Mouse (Mus musculus): Measurements from ENCODE around the gene 2310011J03Rik. TPM values are rescaled to one million over a fixed set of nuclear protein-coding genes. Genes with fewer than 3 reads are reported as not detected.

The 2310011J03Rik gene
- polyA plus RNA-seq, 1 experiment from 2014 or later: 45.0 TPM

- Histone ChIP-seq H3K4me3 (ENCODE audit: low read depth, low read length) (no peak overlapping the region), H3K9ac (ENCODE audit: low read length) (no peak overlapping the region), H3K36me3 (ENCODE audit: control insufficient read depth, insufficient read depth, low read length) (peaks cover 31% of the 10 kb centered on the region; the same call in 1 of the 2 replicates), H3K4me1 (ENCODE audit: control insufficient read depth, insufficient read depth, low read length) (peaks cover 8% of the 10 kb centered on the region), H3K27ac (replicated peaks; ENCODE audit: low read depth, low read length) (no peak overlapping the region), H3K9me3 (ENCODE audit: control insufficient read depth, low read length) (no peaks in the 10 kb centered on the region), H3K27me3 (ENCODE audit: control insufficient read depth, insufficient read depth, low read length) (no peaks in the 10 kb centered on the region), H3K4me2 (ENCODE audit: low read depth, severe bottlenecking) (no peak overlapping the region)
- WGBS: 89% methylated on average over 8 of the region's 8 CpGs
- ATAC-seq (ENCODE audit: insufficient number of reproducible peaks, low FRiP score, low TSS enrichment, low read depth): no peak
- DNase-seq (ENCODE audit: low spot score): no peak
Measured at GRCm38 (mm10) chr10:80271870-80272585, 48.3 kb downstream of the 2310011J03Rik start.

GRCm38 (mm10) chr10:80271186-80271843 lies 49.0 kb downstream of the 2310011J03Rik start:
- 93% methylated on average over 5 of the region's 5 CpGs for WGBS

GRCm38 (mm10) chr10:80270734-80271181 lies 49.6 kb downstream of the 2310011J03Rik start:
- no peaks in the 10 kb centered on the region for H3K9me3 ChIP-seq (ENCODE audit: control insufficient read depth, low read length)
- no peak for DNase-seq (ENCODE audit: low spot score)
- H3K4me2 ChIP-seq (ENCODE audit: low read depth, severe bottlenecking): no peak overlapping the region
- H3K9ac ChIP-seq (ENCODE audit: low read length): no peak overlapping the region
- 84% methylated on average over 6 of the region's 6 CpGs for WGBS
- peaks cover 17% of the 10 kb centered on the region for H3K4me1 ChIP-seq (ENCODE audit: control insufficient read depth, insufficient read depth, low read length)
- no peaks in the 10 kb centered on the region for H3K27me3 ChIP-seq (ENCODE audit: control insufficient read depth, insufficient read depth, low read length)
- peaks cover 23% of the 10 kb centered on the region; the same call in 1 of the 2 replicates for H3K36me3 ChIP-seq (ENCODE audit: control insufficient read depth, insufficient read depth, low read length)
- H3K4me3 ChIP-seq (ENCODE audit: low read depth, low read length): no peak overlapping the region
- no peak overlapping the region for H3K27ac ChIP-seq (replicated peaks; ENCODE audit: low read depth, low read length)
- ATAC-seq (ENCODE audit: insufficient number of reproducible peaks, low FRiP score, low TSS enrichment, low read depth): no peak

More at GRCm38 (mm10) chr10:80271186-80271843, 49.0 kb downstream of the 2310011J03Rik start:
- Histone ChIP-seq H3K4me1 (ENCODE audit: control insufficient read depth, insufficient read depth, low read length) (peaks cover 14% of the 10 kb centered on the region), H3K9me3 (ENCODE audit: control insufficient read depth, low read length) (no peaks in the 10 kb centered on the region), H3K36me3 (ENCODE audit: control insufficient read depth, insufficient read depth, low read length) (peaks cover 27% of the 10 kb centered on the region; the same call in 1 of the 2 replicates), H3K27me3 (ENCODE audit: control insufficient read depth, insufficient read depth, low read length) (no peaks in the 10 kb centered on the region), H3K9ac (ENCODE audit: low read length) (no peak overlapping the region), H3K4me2 (ENCODE audit: low read depth, severe bottlenecking) (no peak overlapping the region), H3K27ac (replicated peaks; ENCODE audit: low read depth, low read length) (no peak overlapping the region), H3K4me3 (ENCODE audit: low read depth, low read length) (no peak overlapping the region)
- DNase-seq (ENCODE audit: low spot score) (no peak), ATAC-seq (ENCODE audit: insufficient number of reproducible peaks, low FRiP score, low TSS enrichment, low read depth) (no peak)

- no peak overlapping the region for H3K9ac ChIP-seq (ENCODE audit: low read length)
- peaks cover 21% of the 10 kb centered on the region for H3K4me1 ChIP-seq (ENCODE audit: control insufficient read depth, insufficient read depth, low read length)
- 98% methylated on average over 2 of the region's 2 CpGs for whole genome bisulfite sequencing
- H3K27ac ChIP-seq (replicated peaks; ENCODE audit: low read depth, low read length): no peak overlapping the region
- H3K4me3 ChIP-seq (ENCODE audit: low read depth, low read length): no peak overlapping the region
- ATAC-seq (ENCODE audit: insufficient number of reproducible peaks, low FRiP score, low TSS enrichment, low read depth) (no peak), DNase-seq (ENCODE audit: low spot score) (no peak)
- no peaks in the 10 kb centered on the region for H3K27me3 ChIP-seq (ENCODE audit: control insufficient read depth, insufficient read depth, low read length)
- H3K36me3 ChIP-seq (ENCODE audit: control insufficient read depth, insufficient read depth, low read length): peaks cover 23% of the 10 kb centered on the region; the same call in 1 of the 2 replicates
- H3K9me3 ChIP-seq (ENCODE audit: control insufficient read depth, low read length): no peaks in the 10 kb centered on the region
- no peak overlapping the region for H3K4me2 ChIP-seq (ENCODE audit: low read depth, severe bottlenecking)
Measured at GRCm38 (mm10) chr10:80270099-80270498, 50.2 kb downstream of the 2310011J03Rik start.

Small RNAs within 50 kb of the gene (microRNA-seq; reads per million reads assigned to microRNA genes)
- 0.92 reads per million for gene Mir6911

Other genes with a start within 250 kb of the 2310011J03Rik start
- gene Sbno2, start 215.0 kb downstream of the 2310011J03Rik start, polyA plus RNA-seq (2014; fragmentation: Nextera tagmentation; extraction: Ambion mirVana): 8.1 and 10.8 TPM in 2 replicates
- 23.6 and 27.1 TPM in 2 replicates for gene Stk11, start 204.7 kb downstream of the 2310011J03Rik start, polyA plus RNA-seq (2014; fragmentation: Nextera tagmentation; extraction: Ambion mirVana)
- 416 and 426 TPM in 2 replicates for gene Atp5d, start 181.9 kb downstream of the 2310011J03Rik start, polyA plus RNA-seq (2014; fragmentation: Nextera tagmentation; extraction: Ambion mirVana)
- gene Cbarp, start 179.7 kb downstream of the 2310011J03Rik start, polyA plus RNA-seq (2014; fragmentation: Nextera tagmentation; extraction: Ambion mirVana): 4.7 and 6.5 TPM in 2 replicates
- 59.3 and 60.9 TPM in 2 replicates for gene Midn, start 172.3 kb downstream of the 2310011J03Rik start, polyA plus RNA-seq (2014; fragmentation: Nextera tagmentation; extraction: Ambion mirVana)
- gene Cirbp, start 154.6 kb downstream of the 2310011J03Rik start, polyA plus RNA-seq (2014; fragmentation: Nextera tagmentation; extraction: Ambion mirVana): 67.9 and 68.1 TPM in 2 replicates
- 5.9 and 7.2 TPM in 2 replicates for gene 1600002K03Rik, start 147.6 kb downstream of the 2310011J03Rik start, polyA plus RNA-seq (2014; fragmentation: Nextera tagmentation; extraction: Ambion mirVana)
- gene Efna2, start 141.1 kb downstream of the 2310011J03Rik start, polyA plus RNA-seq (2014; fragmentation: Nextera tagmentation; extraction: Ambion mirVana): 51.3 and 54.8 TPM in 2 replicates
- 84.6 and 87.1 TPM in 2 replicates for gene Mum1, start 94.1 kb downstream of the 2310011J03Rik start, polyA plus RNA-seq (2014; fragmentation: Nextera tagmentation; extraction: Ambion mirVana)
- 266 and 281 TPM in 2 replicates for gene Ndufs7, start 71.4 kb downstream of the 2310011J03Rik start, polyA plus RNA-seq (2014; fragmentation: Nextera tagmentation; extraction: Ambion mirVana)
- 18.9 and 20.1 TPM in 2 replicates for gene Gamt, start 59.5 kb downstream of the 2310011J03Rik start, polyA plus RNA-seq (2014; fragmentation: Nextera tagmentation; extraction: Ambion mirVana)
- gene Dazap1, start 59.1 kb downstream of the 2310011J03Rik start, polyA plus RNA-seq (2014; fragmentation: Nextera tagmentation; extraction: Ambion mirVana): 51.7 and 55.6 TPM in 2 replicates
- gene Rps15, start 28.1 kb downstream of the 2310011J03Rik start, polyA plus RNA-seq (2014; fragmentation: Nextera tagmentation; extraction: Ambion mirVana): 1,071 TPM in 2 replicates
- 4.5 and 5.0 TPM in 2 replicates for gene Apc2, start 24.6 kb downstream of the 2310011J03Rik start, polyA plus RNA-seq (2014; fragmentation: Nextera tagmentation; extraction: Ambion mirVana)
- 4.4 and 5.3 TPM in 2 replicates for gene Pcsk4, start 9.0 kb upstream of the 2310011J03Rik start, polyA plus RNA-seq (2014; fragmentation: Nextera tagmentation; extraction: Ambion mirVana)
- gene Reep6, start 9.4 kb upstream of the 2310011J03Rik start, polyA plus RNA-seq (2014; fragmentation: Nextera tagmentation; extraction: Ambion mirVana): 5.2 and 7.2 TPM in 2 replicates
- 0.28 and 0.41 TPM in 2 replicates for gene Adamtsl5, start 27.9 kb upstream of the 2310011J03Rik start, polyA plus RNA-seq (2014; fragmentation: Nextera tagmentation; extraction: Ambion mirVana)
- 0.49 and 0.61 TPM in 2 replicates for gene Plk5, start 35.9 kb upstream of the 2310011J03Rik start, polyA plus RNA-seq (2014; fragmentation: Nextera tagmentation; extraction: Ambion mirVana)
- gene Mex3d, start 67.1 kb upstream of the 2310011J03Rik start, polyA plus RNA-seq (2014; fragmentation: Nextera tagmentation; extraction: Ambion mirVana): 9.8 and 10.4 TPM in 2 replicates
- 302 and 337 TPM in 2 replicates for gene Mbd3, start 79.0 kb upstream of the 2310011J03Rik start, polyA plus RNA-seq (2014; fragmentation: Nextera tagmentation; extraction: Ambion mirVana)
- gene Uqcr11, start 86.3 kb upstream of the 2310011J03Rik start, polyA plus RNA-seq (2014; fragmentation: Nextera tagmentation; extraction: Ambion mirVana): 527 and 533 TPM in 2 replicates
- 232 and 248 TPM in 2 replicates for gene Tcf3, start 113.1 kb upstream of the 2310011J03Rik start, polyA plus RNA-seq (2014; fragmentation: Nextera tagmentation; extraction: Ambion mirVana)
- gene Onecut3, start 174.3 kb upstream of the 2310011J03Rik start, polyA plus RNA-seq (2014; fragmentation: Nextera tagmentation; extraction: Ambion mirVana): not detected in 2 replicates
- 0.37 and 0.48 TPM in 2 replicates for gene Atp8b3, start 218.6 kb upstream of the 2310011J03Rik start, polyA plus RNA-seq (2014; fragmentation: Nextera tagmentation; extraction: Ambion mirVana)
- 27.2 and 32.6 TPM in 2 replicates for gene Rexo1, start 241.0 kb upstream of the 2310011J03Rik start, polyA plus RNA-seq (2014; fragmentation: Nextera tagmentation; extraction: Ambion mirVana)